Mouse (Mus musculus) thymus, adult 2 months (tissue): ENCODE data around the gene Fbln1.

Experiments used
- CTCF ChIP-seq: fragments of 200-500 bp; IDR thresholded peaks from 2 replicates; pipeline ENCODE4 v1.5.1; 2012; ENCODE audit warnings: mild to moderate bottlenecking, control low read depth, low read length, moderate library complexity, borderline replicate concordance; ENCODE audit not compliant: control insufficient read depth, poor library complexity, insufficient read depth; ENCODE audit errors: extremely low read depth
- POLR2A ChIP-seq: fragments of 200-500 bp; IDR thresholded peaks from 2 replicates; pipeline ENCODE4 v1.6.1; 2012; ENCODE audit warnings: mild to moderate bottlenecking, low read length, control low read depth, moderate library complexity; ENCODE audit not compliant: control insufficient read depth, poor library complexity, insufficient read depth; ENCODE audit errors: extremely low read depth

DNA sequence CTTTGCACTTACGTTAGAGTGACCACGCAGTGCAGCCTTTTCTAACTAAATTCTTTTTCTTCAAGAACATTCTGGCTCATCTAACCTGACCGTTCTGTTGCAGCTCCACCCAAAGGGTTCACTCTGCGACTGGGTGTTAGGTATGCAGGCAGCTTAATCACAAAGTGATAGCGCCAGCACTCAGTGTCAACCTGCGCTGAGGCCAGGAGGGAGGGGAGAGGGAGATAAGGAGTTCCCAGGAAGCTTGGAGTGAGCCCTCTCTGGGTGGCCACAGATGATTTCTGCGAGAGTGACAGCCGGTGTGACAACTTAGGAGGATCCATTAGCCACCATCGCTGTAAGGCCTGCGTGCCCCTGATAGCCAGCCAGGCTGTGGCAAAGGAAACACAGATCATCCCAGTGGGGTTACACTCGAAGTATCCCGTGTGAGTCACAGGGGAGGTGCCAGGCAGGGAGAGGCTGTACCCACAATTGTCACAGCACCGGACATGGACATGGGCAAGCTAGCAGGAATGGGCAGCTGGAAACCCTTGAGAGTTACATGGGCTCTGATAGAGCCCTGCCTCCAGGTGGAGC lies 24.3 kb downstream of the Fbln1 start:
- TF ChIP-seq CTCF (no peak), POLR2A (no peak)
